Mouse (Mus musculus): ENCODE measurements around the gene Hes2. TPM values are rescaled to one million over a fixed set of nuclear protein-coding genes. Genes with fewer than 3 reads are reported as not detected.

Gene Hes2
- polyA plus RNA-seq, 1 experiment from 2014 or later, result 0.56 TPM

- no peak for ATAC-seq (ENCODE audit: insufficient read depth, low FRiP score)
- Histone ChIP-seq H3K27ac (ENCODE audit: low read length) (no peak overlapping the region), H3K9me3 (replicated peaks; ENCODE audit: control insufficient read depth, low read length) (no peaks in the 10 kb centered on the region), H3K9ac (ENCODE audit: low read length) (no peak overlapping the region), H3K27me3 (ENCODE audit: control insufficient read depth, insufficient read depth, low read length) (no peaks in the 10 kb centered on the region), H3K36me3 (ENCODE audit: control insufficient read depth, insufficient read depth, low read length) (no peaks in the 10 kb centered on the region), H3K4me3 (replicated peaks; ENCODE audit: low read length) (no peak overlapping the region), H3K4me1 (ENCODE audit: control insufficient read depth, insufficient read depth, low read length) (peaks cover 10% of the 10 kb centered on the region), H3K4me2 (ENCODE audit: low read depth, low read length) (no peak overlapping the region)
- WGBS, result 90% methylated on average over 8 of the region's 9 CpGs
Observed at GRCm38 (mm10) chr4:152196276-152196675, 37.6 kb downstream of the Hes2 start.

DNA sequence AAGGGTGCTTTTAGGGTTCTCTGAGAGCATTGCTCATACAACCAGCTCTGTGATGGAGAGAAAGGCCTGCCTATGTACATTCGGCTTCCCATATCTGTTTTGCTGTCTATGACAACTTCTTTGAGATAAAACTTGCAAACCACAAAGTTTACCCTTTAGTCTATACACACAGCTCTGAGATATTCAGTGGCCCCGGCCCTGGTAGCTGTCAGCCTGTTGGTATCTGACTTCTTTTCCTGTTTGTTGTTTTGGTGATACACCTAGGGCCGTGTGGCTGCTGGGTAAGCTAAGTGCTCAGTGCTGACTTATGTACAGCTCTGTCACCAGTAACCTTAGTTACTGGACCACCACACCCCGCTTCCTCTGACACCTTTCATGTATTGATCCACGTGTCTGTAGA is 38.9 kb downstream of the Hes2 start:
- Histone ChIP-seq H3K4me2 (ENCODE audit: low read depth, low read length) (no peak overlapping the region), H3K9me3 (replicated peaks; ENCODE audit: control insufficient read depth, low read length) (no peaks in the 10 kb centered on the region), H3K9ac (ENCODE audit: low read length) (no peak overlapping the region), H3K4me1 (ENCODE audit: control insufficient read depth, insufficient read depth, low read length) (peaks cover 19% of the 10 kb centered on the region), H3K4me3 (replicated peaks; ENCODE audit: low read length) (no peak overlapping the region), H3K27me3 (ENCODE audit: control insufficient read depth, insufficient read depth, low read length) (no peaks in the 10 kb centered on the region), H3K27ac (ENCODE audit: low read length) (no peak overlapping the region), H3K36me3 (ENCODE audit: control insufficient read depth, insufficient read depth, low read length) (no peaks in the 10 kb centered on the region)
- ATAC-seq (ENCODE audit: insufficient read depth, low FRiP score), result no peak
- 63% methylated on average over 5 of the region's 5 CpGs for WGBS

- ATAC-seq (ENCODE audit: insufficient read depth, low FRiP score), result no peak
- no peak overlapping the region for H3K4me2 ChIP-seq (ENCODE audit: low read depth, low read length)
- no peak overlapping the region for H3K4me3 ChIP-seq (replicated peaks; ENCODE audit: low read length)
- H3K27ac ChIP-seq (ENCODE audit: low read length), result no peak overlapping the region
- no peaks in the 10 kb centered on the region for H3K9me3 ChIP-seq (replicated peaks; ENCODE audit: control insufficient read depth, low read length)
- H3K4me1 ChIP-seq (ENCODE audit: control insufficient read depth, insufficient read depth, low read length), result peaks cover 24% of the 10 kb centered on the region
- no peaks in the 10 kb centered on the region for H3K27me3 ChIP-seq (ENCODE audit: control insufficient read depth, insufficient read depth, low read length)
- H3K36me3 ChIP-seq (ENCODE audit: control insufficient read depth, insufficient read depth, low read length), result no peaks in the 10 kb centered on the region
- WGBS, result 52% methylated on average over 1 of the region's 1 CpGs
- H3K9ac ChIP-seq (ENCODE audit: low read length), result no peak overlapping the region
Observed at GRCm38 (mm10) chr4:152199617-152200016, 41.0 kb downstream of the Hes2 start.

DNA sequence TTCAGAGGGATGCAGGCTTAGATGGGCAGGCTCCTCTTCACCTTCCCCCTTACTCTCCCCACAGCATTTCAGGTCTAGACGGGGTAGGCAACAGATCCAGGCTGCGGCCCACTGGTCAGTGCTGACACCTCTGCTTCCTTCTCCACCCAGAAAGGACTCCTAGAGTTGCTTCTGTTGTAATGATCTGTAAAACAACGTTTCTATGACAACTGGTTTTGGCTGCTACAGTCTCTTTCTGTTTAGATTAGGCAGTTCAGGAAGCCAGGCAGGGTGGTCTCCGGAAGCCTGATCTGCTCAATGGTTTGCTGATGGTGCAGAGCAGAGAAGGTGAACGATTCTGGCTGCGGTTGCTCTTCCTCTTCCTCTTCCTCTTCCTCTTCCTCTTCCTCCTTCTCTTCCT is 42.8 kb downstream of the Hes2 start:
- Histone ChIP-seq H3K4me1 (ENCODE audit: control insufficient read depth, insufficient read depth, low read length) (peaks cover 25% of the 10 kb centered on the region), H3K9me3 (replicated peaks; ENCODE audit: control insufficient read depth, low read length) (no peaks in the 10 kb centered on the region), H3K4me2 (ENCODE audit: low read depth, low read length) (no peak overlapping the region; the same call in 1 of the 2 replicates), H3K9ac (ENCODE audit: low read length) (no peak overlapping the region), H3K4me3 (replicated peaks; ENCODE audit: low read length) (no peak overlapping the region), H3K36me3 (ENCODE audit: control insufficient read depth, insufficient read depth, low read length) (no peaks in the 10 kb centered on the region), H3K27ac (ENCODE audit: low read length) (peak overlapping the region; percentile 17; the same call in 1 of the 2 replicates), H3K27me3 (ENCODE audit: control insufficient read depth, insufficient read depth, low read length) (no peaks in the 10 kb centered on the region)
- 32% methylated on average over 6 of the region's 6 CpGs for WGBS
- ATAC-seq (ENCODE audit: insufficient read depth, low FRiP score), result peak; percentile 48; the same call in 1 of the 2 replicates

- Histone ChIP-seq H3K9ac (ENCODE audit: low read length) (no peak overlapping the region), H3K4me2 (ENCODE audit: low read depth, low read length) (no peak overlapping the region), H3K9me3 (replicated peaks; ENCODE audit: control insufficient read depth, low read length) (no peaks in the 10 kb centered on the region), H3K4me1 (ENCODE audit: control insufficient read depth, insufficient read depth, low read length) (peaks cover 25% of the 10 kb centered on the region), H3K27ac (ENCODE audit: low read length) (no peak overlapping the region), H3K27me3 (ENCODE audit: control insufficient read depth, insufficient read depth, low read length) (no peaks in the 10 kb centered on the region), H3K36me3 (ENCODE audit: control insufficient read depth, insufficient read depth, low read length) (no peaks in the 10 kb centered on the region), H3K4me3 (replicated peaks; ENCODE audit: low read length) (no peak overlapping the region)
- ATAC-seq (ENCODE audit: insufficient read depth, low FRiP score), result no peak
- WGBS, result 100% methylated on average over 1 of the region's 1 CpGs
Observed at GRCm38 (mm10) chr4:152202418-152202817, 43.8 kb downstream of the Hes2 start.

- Histone ChIP-seq H3K4me2 (ENCODE audit: low read depth, low read length) (no peak overlapping the region), H3K9me3 (replicated peaks; ENCODE audit: control insufficient read depth, low read length) (no peaks in the 10 kb centered on the region), H3K36me3 (ENCODE audit: control insufficient read depth, insufficient read depth, low read length) (no peaks in the 10 kb centered on the region), H3K27ac (ENCODE audit: low read length) (no peak overlapping the region), H3K27me3 (ENCODE audit: control insufficient read depth, insufficient read depth, low read length) (no peaks in the 10 kb centered on the region), H3K4me1 (ENCODE audit: control insufficient read depth, insufficient read depth, low read length) (peaks cover 25% of the 10 kb centered on the region), H3K4me3 (replicated peaks; ENCODE audit: low read length) (no peak overlapping the region), H3K9ac (ENCODE audit: low read length) (no peak overlapping the region)
- 0 out of 2 replicates have a peak, but pooled peaks have one; percentile 23 for ATAC-seq (ENCODE audit: insufficient read depth, low FRiP score)
- WGBS, result 63% methylated on average over 3 of the region's 3 CpGs
Observed at GRCm38 (mm10) chr4:152202905-152203304, 44.2 kb downstream of the Hes2 start.

DNA sequence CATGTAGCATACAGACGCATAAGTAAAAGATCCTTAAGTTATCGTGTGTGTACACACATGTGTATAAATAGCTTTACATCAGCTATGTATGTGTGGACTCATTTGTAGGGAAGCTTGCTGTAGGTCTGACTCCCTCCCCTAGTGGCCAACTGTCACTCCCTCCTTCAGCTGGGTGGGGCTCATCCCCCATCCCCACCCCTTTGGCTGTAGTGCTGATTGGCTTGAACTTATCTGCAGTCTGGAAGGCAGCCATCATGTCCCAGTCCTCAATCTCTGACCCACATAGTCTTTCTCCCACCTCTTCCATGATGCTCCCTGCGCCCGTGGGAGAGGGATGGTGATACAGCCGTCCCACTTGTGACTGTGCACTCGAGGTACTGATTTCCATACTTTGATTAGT is 46.0 kb downstream of the Hes2 start:
- Histone ChIP-seq H3K36me3 (ENCODE audit: control insufficient read depth, insufficient read depth, low read length) (no peaks in the 10 kb centered on the region), H3K4me1 (ENCODE audit: control insufficient read depth, insufficient read depth, low read length) (peaks cover 25% of the 10 kb centered on the region), H3K9ac (ENCODE audit: low read length) (no peak overlapping the region), H3K27me3 (ENCODE audit: control insufficient read depth, insufficient read depth, low read length) (no peaks in the 10 kb centered on the region), H3K27ac (ENCODE audit: low read length) (no peak overlapping the region), H3K4me3 (replicated peaks; ENCODE audit: low read length) (no peak overlapping the region), H3K4me2 (ENCODE audit: low read depth, low read length) (no peak overlapping the region), H3K9me3 (replicated peaks; ENCODE audit: control insufficient read depth, low read length) (no peaks in the 10 kb centered on the region)
- WGBS, result 78% methylated on average over 6 of the region's 6 CpGs
- no peak for ATAC-seq (ENCODE audit: insufficient read depth, low FRiP score)

DNA sequence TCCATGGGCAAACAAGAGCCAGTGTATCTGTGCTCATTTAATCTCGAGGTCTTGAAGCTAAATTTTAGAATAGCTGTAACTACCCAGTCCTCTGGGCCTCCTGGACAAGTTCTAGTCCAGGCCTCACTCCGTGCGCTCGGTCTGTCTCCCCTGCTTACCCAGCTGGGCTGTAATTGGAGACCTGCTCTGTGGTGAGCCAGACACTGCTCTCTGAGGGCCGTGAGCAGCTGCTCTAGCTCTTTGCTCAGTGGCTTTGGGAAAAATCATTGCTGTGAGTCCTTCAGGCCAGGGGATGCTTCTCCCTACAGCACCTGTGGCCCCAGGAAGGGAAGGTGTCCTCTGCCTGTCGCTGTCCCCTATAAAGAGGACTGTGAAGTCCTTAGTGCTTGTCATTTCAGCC is 47.5 kb downstream of the Hes2 start:
- Histone ChIP-seq H3K9me3 (replicated peaks; ENCODE audit: control insufficient read depth, low read length) (no peaks in the 10 kb centered on the region), H3K4me2 (ENCODE audit: low read depth, low read length) (no peak overlapping the region), H3K4me1 (ENCODE audit: control insufficient read depth, insufficient read depth, low read length) (peaks cover 20% of the 10 kb centered on the region), H3K9ac (ENCODE audit: low read length) (no peak overlapping the region), H3K4me3 (replicated peaks; ENCODE audit: low read length) (no peak overlapping the region), H3K36me3 (ENCODE audit: control insufficient read depth, insufficient read depth, low read length) (no peaks in the 10 kb centered on the region), H3K27me3 (ENCODE audit: control insufficient read depth, insufficient read depth, low read length) (no peaks in the 10 kb centered on the region), H3K27ac (ENCODE audit: low read length) (no peak overlapping the region)
- 53% methylated on average over 6 of the region's 6 CpGs for WGBS
- ATAC-seq (ENCODE audit: insufficient read depth, low FRiP score), result no peak

GRCm38 (mm10) chr4:152209623-152210022 is 51.0 kb downstream of the Hes2 start:
- Histone ChIP-seq H3K27ac (ENCODE audit: low read length) (no peak overlapping the region), H3K4me1 (ENCODE audit: control insufficient read depth, insufficient read depth, low read length) (peaks cover 6% of the 10 kb centered on the region; the same call in 1 of the 2 replicates), H3K9ac (ENCODE audit: low read length) (no peak overlapping the region), H3K4me3 (replicated peaks; ENCODE audit: low read length) (no peak overlapping the region), H3K27me3 (ENCODE audit: control insufficient read depth, insufficient read depth, low read length) (no peaks in the 10 kb centered on the region), H3K4me2 (ENCODE audit: low read depth, low read length) (no peak overlapping the region), H3K36me3 (ENCODE audit: control insufficient read depth, insufficient read depth, low read length) (no peaks in the 10 kb centered on the region), H3K9me3 (replicated peaks; ENCODE audit: control insufficient read depth, low read length) (no peaks in the 10 kb centered on the region)
- ATAC-seq (ENCODE audit: insufficient read depth, low FRiP score), result no peak
- 32% methylated on average over 4 of the region's 4 CpGs for WGBS
